Mouse (Mus musculus) mouse trophoblast stem cell (cell line): ENCODE measurements at regions not wholly inside any gene's neighbourhood (a gene's known extent, or its start where the extent isn't known, plus 50 kb on each side); places are given as distances from the start of the nearest gene placed in this dataset.

Experiments used
- in situ Hi-C, 2 experiments: fragments of 300-500 bp; cut with MseI, MboI; formaldehyde crosslinking; loops; 2 replicates in 1 of 2; 3 replicates in 1 of 2; pipeline ENCODE4 v1.15.1; 2025

DNA sequence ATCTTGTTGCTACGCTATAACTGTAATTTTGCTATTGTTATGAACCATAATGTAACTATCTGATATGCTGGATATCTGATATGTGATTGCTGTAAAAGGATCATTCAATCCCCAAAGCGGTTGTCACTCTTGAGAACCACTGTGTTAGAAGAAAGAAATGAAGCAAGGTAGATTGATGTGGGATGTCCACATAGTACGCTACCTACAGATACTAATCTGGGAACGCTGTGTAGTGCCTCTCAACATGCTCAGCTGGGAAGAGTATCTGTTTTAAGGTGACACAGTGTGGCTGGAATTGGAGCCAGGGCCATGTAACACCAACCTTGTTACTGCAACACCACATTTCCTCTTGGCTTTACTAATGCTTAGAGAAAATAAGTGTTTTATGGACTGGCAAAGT is 456.2 kb upstream of the Slc30a5 start:
- in situ Hi-C loops: no loop called here

DNA sequence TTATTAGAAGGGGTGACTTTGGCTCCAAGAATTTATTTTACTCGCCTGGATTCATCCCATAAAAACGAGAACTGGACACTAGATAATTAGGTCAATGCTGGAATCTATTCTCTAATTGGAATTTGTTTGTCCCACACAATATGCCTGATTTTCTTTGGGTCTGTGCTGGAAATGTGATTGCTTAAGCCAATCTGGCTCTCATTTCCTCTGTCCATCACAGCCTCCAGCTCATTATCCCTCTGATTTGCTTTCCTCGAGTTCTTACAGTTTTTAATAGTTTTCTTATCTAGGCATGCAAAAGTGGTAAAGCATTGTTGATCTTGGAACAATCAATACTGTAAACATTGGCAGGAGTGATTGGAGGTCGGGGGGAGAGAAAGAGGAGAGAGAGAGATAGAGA is 453.9 kb upstream of the Slc30a5 start:
- in situ Hi-C loops: no loop called here

DNA sequence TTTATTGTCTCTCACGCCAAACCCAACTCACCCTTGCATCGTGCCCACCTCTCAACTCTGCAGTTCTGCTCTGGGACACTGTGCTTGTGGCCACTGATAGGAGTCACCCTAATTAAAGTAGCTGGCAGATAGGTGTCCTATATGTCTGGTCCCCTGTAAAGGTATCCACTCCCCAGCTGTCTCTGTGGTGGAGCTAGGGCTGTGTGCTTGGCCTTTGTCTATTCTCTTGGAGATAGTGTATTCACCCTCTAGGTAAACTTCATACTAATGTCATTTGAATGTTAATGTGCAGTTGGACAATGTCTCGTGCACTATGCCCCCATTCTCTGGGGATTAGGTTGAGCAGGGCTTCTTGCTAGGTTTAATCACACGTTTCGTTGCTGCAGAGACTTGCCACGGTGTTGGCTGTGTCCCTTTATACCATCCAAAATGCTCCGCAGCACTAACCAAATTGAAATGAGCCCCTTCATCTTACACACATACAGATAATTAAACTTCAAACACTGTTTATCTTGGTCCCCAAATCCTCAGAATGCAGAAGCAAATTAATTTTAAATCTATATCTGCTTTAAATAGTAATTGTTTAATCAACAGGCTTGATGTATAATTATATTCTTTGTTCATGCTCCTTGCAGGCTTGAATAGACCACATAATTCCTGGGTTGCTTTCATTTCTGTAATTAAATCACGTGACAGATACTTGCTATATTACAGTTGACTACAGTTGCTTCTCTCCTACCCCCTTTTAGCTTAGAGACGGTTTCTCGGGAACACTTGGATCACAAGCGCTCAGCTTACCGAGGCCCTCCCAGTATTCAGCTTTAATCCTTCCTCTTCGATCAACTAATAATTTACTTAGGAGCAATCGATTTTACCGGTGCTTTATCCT is 453.0 kb upstream of the Slc30a5 start:
- in situ Hi-C loops: no loop called here

DNA sequence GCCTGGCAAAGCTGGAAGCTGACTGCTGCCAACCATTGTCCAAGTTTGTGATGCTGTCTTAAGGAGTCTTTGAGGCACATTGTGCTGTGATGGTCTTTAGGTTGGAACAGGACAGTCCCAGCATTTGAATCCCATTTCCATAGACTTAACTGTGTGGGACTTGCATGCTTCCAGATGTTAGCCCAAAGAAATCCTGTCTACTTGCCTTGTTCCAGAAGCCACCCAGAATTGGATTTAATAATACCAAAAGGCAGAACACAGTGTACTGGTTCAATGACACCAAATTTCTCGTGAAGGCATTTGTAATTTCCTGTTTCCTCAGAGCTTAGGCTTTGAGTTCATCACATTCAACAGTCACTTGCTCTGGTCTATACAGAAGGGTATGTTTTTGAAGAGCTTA is 444.9 kb upstream of the Slc30a5 start:
- in situ Hi-C loops: no loop called here

DNA sequence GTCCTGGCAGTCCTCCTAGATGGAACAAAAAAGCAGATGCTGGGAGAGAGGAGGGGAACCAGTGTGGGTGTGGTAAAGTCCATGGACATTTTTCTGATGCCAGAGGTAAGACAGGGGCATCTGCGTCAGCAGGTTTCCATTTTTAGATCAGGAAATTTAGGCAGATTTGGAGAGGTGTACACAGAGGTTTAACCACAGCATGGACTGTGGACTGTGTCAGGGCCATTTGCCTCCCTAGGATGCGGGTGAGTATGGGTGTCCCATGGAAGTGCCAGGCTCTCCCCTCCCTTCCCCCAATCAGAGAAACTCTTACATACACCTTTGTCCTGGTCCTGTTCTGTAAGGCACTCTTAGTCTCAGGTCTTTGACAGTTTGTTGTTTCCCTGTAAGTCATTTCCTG is 443.5 kb upstream of the Slc30a5 start:
- in situ Hi-C loops: no loop called here

DNA sequence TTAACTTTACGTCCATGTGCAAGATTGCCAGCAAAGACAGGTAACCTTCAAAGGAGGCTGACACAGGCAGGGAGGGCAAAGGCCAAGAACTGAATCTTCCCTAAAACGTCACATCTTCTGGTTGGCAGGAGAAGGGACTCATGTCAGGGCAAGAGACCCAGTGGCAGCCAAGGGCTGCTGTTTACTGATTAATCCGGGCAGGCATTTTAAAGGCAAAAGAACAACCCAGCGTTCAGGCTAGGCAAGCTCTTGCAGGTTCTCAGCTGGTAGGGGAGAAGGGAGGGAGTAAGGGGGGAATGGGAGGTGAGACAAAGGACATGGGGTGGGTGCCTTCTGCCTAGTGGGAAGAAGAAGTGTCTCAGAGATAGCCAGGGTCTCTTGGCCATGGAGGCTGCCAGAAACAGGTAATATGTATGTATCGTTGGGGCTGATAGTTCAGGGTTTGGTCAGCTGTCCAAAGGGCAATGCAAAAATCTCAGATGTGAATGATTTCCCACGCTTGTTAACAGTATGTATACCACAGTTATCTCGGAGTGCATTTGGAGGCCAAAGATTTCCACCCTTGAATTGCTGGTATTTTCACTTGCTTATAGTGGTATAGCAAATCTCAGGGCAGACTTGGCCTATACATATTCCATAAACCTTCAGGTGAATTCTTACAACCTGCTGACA is 441.4 kb upstream of the Slc30a5 start:
- in situ Hi-C loops: no loop called here

DNA sequence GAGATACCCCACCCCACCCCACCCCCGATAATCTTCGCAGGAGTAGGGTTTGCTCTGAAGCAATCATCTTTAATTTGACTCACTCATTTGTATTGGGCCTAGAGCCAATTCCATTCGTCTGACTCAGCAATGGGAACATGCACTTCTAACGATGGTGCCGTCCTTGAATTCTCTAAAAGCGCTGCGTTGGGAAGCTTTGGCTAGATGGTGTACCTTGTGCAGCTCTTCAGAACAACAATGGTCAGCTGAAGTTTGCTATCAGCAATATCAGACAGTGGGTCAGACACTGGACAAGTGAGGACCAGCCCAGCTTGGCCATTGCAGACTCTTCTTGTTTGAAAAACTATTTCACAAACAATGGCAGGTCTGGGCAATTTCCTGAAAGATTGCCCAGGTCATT is 440.1 kb upstream of the Slc30a5 start:
- in situ Hi-C loops: no loop called here

DNA sequence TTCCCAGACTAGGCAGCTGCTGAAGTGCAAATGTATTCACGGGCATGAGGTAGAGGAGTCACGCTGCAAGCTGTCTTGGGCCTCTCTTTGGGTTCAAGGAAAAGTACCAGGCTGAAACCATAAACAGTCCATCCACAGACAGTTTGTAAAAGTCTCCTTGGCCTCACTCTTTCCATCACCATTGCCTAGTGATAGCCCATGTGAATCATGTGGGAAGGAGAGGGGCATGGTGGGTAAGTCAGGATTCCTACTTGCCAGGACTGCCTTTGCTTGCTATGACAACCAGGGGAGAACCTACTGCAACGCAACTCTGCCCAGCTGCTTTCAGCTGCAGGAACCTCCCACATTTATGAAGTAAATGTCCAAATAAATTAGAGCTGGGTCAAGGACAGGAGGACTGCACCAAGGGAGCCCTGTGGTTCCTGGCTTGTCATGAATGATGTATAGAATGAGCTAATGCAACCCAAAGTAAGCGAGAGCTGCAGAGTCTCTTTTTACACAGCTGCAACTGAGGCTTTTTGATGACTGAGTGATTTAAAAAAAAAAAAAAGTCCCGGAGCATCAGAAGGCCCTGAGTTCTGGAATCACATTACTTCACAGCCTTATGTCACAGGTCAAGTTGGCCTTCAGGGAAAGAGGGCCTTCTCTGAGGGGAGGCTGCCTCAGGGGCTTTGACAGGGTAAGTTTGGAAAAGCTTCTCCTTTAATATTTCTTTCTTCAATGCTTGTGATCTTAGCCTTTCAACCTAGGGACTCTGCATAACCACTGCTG is 420.7 kb upstream of the Slc30a5 start:
- in situ Hi-C loops: no loop called here

DNA sequence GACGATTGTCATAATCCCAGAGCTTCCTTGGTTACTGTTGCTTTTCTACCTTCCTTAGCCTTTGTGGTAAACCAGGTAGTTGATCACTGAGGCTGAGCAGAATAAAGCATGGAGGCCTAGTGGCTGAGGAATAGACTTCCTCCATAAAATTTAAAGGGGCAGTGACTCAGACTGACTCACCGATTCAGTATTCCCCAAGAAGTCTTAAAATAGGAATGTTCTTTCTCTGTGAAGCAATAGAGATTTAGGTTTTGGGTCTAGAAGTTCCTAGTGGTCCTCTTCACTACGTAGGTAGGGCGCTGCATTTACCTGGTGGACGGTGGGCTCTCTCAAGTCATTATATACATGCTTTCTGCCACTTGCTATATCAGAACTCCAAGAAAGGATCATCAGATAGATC is 416.1 kb upstream of the Slc30a5 start:
- in situ Hi-C loops: no loop called here

DNA sequence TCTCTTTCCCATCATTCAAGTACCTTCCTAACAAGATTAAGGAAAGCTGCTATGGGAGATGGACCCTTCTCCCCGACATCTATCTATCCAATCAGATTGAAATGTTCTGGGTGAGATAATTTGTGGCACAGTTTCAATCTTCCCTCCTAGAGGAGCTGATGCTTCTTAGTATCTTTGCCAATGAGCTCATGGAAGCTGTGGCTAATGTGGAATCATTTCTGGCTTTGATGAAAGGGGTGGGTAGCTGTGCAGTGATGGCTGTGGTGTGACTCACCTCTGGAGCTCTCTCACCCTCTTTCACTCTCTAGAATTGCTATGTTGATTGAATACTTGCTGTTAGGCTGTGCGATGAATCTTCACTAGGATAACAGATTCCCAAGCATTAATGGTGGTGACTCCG is 411.1 kb upstream of the Slc30a5 start:
- in situ Hi-C loops: no loop called here

DNA sequence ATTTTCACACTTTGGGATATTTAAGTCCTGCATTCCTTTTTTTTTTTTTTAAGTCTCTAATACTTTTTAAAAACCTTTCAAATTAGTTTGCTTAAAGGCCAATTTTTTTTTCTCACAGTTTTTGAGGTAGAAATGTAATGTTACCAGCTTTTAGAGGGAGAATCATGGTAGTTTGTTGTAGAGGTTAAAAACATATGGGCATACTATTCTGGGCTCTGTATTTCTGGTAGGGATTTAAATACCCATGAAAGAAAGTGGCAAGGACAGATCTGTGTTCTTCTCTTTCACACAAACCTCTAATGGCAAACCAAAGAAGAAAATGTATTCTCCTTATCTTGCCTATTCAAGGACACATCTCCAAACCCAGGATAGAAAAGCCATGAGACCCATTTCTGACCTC is 405.6 kb upstream of the Slc30a5 start:
- in situ Hi-C loops: no loop called here

DNA sequence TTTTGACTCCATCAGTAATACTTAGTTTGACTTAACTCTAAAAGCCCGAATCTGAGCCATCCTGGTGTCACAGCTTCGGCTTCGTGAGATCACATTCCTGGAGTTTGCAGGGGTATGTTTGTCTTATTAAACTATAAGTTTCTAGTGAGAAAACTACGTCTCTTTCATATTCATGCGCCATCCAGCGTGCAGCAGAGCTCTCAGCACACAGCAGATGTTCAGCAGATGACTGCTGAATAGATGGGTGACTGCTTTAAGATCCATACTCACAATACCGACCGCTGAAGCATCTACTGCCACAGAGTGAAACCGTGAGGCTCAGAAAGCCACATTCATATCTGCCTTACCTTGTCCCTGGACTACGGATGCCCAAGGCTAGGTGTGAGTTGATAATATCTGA is 403.8 kb upstream of the Slc30a5 start:
- in situ Hi-C loops: no loop called here

DNA sequence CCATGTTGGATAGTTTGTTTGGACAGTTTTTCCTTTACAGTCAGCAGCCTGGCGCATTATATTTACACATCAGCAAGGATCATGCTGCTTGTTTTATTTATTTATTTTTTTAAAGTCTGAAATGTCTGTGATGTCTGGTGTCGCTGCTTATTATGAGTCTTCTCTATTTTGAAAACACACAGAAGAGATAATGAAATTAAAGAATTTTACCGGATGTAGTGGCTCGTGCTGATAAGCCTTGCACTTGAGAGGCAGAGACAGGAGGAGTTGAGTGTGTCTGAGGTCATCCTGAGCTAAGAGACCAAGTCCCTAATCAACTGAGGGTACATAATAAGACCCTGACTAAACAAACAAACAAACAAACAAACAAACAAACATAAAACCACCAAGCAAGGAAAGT is 402.6 kb upstream of the Slc30a5 start:
- in situ Hi-C loops: no loop called here

DNA sequence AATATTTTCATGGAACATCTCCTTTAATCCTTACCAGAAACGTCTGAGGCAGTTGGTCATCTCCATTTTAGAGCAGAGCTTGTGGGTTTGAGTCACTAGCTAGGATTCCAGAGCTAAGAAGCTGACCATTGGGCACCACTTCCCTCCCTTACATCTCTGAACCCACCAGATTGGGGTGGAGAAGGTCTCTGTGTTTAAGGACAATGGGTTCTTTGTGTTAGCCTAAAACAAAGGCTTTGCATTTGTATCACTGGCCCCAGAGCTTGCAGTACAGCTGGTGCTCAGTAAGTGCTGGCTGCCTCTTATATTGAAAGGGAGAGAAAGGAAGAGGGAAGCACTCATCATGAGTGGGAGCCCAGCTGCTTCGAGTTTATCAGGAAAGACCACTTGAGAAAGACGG is 401.9 kb upstream of the Slc30a5 start:
- in situ Hi-C loops: no loop called here

DNA sequence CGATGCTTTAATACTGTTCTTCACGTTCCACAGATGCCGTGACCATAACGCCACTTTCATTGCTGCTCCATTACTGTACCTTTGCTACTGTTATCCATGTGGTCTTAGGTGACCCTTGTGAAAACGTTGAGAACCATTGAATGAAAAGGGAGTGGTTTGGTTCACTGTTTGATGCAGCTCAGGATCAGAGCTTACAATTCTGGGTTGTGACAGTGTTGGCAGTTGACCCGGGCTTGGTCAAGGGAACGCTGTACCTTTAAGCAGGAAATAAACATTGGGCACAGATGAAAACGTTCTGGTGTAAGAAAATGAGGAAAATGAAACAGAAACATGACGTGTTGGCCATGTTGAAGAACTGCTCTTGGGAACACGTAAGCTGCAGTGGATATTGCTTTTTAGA is 401.3 kb upstream of the Slc30a5 start:
- in situ Hi-C loops: no loop called here

DNA sequence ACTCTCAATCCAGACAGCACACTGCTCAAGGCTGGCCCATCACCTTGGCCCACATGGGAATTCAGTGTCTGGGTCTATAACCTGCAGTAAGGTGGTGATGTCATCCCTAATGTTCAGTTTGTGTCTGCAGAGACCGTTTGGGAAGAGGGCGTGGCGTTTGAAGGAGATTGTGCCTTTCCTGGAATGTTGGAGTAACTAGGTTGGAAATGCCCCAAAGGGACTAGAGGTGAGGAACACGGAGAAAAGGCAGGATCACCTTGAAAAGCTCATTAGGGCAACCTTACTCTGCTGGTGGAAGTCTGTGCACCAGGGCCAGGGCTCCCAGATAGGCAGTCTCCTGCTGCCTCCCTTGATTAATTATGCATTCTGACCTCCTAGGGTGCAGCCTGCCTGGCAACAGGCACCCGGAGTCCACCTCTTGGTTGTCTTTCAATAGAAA is 400.6 kb upstream of the Slc30a5 start:
- in situ Hi-C loops: no loop called here

DNA sequence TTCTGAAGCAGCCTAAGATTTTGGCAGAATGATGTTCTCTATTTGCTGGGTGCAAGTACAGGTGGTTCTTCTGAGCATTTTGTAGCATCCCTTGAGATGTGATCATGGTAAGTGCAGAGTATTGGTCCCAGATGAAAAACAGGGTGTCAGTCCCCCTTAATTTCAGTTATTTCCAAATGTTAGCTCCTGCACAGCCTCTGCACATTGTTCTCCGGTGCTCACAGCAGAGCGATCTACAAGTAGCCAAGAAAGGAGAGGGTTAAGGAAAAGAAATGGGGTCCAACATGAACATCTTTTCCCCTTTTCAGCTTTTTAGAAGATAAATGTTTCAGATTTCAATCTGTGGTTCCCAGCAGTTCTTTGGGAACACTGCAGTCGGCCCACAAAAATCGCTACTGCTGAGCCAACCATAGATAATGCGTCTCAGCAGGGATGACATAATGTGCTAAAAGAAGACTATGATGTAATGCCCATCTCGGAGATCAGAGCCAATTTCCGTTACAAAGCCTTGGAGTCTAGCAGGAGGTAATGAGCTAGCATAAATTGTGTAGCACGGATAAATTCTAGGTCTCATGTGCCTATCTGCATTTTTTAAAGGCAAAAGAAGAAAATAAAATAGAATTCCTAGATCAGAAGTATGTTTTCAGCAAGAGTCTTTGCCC is 400.1 kb upstream of the Slc30a5 start:
- in situ Hi-C loops: no loop called here

DNA sequence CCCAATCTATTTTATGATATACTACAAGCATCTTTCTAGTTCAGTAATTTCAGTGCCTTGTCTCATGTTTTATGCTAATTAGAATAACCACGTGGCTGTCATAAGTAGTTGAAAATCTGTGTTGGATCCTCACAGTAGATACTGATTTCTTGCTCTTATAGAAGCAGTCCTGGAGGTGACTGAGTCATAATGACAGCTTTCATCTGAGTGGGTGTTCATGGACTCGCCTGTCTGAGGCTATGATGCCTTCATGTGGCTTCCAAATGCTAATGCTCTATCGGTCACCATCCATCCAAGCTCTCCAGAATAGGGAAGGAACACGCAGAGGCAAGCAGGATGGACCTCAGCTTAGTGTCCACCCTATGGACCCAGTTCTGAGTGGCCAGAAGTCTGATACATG is 396.6 kb upstream of the Slc30a5 start:
- in situ Hi-C loops: no loop called here

DNA sequence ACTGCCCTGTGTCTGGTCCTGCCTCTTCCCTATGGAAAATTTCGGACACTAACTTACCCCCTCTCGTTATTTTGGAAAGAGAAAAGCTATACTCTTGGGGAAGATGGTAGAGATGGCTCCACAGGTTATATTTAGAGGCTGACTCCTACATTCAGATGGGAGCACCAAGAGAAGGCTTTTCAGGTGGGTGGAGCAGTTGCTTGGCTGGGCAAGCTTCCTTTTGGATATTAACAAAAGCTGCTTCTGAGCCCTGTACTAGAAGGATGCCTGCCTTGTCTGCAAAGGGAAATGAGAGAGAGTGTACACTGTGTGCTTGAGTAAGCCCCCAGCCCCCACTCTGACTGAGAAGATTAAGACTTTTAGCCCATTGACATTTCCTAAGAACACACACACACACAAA is 392.1 kb upstream of the Slc30a5 start:
- in situ Hi-C loops: no loop called here

DNA sequence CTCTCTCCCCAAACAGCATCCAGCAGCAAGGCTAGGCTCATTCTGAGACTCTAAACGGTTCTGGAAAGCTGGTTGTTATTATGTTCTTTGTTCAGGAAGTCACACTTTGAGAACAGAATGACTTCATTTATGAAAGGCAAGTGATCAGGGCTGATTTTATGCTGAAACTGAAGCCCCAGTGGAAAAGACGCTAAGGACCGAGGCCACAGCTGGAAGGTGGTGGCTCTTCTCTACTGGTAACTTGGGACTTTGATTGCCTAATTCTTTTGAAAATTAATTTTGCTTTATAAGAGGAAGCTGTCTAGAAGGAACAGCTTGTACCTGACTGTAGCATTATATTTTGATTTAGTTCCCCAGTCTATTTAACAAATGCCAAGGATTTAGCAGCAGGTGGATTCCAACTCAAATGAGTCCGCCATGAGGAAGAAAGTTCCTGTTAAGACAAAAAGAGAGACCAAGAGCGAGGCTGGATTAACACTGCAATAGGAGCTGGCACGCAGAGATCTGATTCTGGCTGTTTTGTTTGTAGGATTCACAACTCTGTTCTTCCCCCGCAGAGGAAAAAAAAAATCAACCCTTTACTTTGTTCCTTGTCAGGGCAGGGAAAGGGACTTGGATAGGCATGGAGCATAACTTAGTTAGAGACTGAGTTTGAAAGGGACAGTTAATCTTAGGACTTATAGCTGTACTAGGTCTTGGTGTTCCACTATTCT is 388.3 kb upstream of the Slc30a5 start:
- in situ Hi-C loops: no loop called here

DNA sequence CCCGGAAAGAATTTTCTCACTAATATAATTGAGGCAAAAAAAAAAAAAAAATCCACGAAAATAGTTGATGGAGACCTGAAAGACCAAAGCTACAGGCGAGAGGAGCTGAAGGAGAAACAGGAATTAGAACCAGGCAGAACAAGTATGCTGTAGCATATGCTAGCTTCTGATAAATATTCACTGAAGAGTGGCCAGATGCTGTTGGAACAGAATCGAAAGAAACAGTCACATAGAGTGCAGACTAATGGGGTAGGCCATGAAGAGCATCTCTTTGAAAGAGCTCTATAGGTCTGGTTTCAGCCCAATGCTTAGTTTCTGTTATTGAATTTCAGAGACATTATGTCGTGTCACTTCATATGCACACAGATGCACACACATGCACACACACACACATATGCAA is 386.3 kb upstream of the Slc30a5 start:
- in situ Hi-C loops: no loop called here
